Mouse (Mus musculus) spleen, adult 2 months (tissue): ENCODE data around the gene Arid1a.
"Not testable (repeated sequence)": the region's sequence is repeated elsewhere in the genome, so short reads cannot be mapped to it uniquely, and the experiment has no call there.

Experiments
- CTCF ChIP-seq: fragments of 200-500 bp; IDR thresholded peaks from 2 replicates; pipeline ENCODE4 v1.5.1; 2011; ENCODE audit warnings: mild to moderate bottlenecking, inconsistent platforms; ENCODE audit not compliant: insufficient read depth, insufficient read length, insufficient replicate concordance; ENCODE audit errors: extremely low read depth
- POLR2A ChIP-seq: fragments of 200-500 bp; IDR thresholded peaks from 2 replicates; pipeline ENCODE4 v1.6.1; 2011; ENCODE audit warnings: low read depth, low read length, inconsistent platforms

DNA sequence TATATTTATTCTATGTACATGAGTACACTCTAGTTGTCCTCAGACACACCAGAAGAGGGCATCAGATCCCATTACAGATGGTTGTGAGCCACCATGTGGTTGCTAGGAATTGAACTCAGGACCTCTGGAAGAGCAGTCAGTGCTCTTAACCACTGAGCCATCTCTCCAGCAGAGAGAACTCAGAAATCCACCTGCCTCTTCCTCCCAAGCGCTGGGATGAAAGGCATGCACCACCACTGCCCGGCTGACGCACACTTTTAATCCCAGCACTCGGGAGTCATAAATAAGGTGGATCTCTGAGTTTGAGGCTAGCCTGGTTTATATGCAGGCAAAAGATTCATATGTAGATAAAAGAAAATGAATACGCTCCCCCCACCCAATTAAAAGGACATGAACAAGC lies 107.1 kb downstream of the Arid1a start:
- TF ChIP-seq POLR2A, CTCF: not testable (repeated sequence)
